In the genomic region with DNA sequence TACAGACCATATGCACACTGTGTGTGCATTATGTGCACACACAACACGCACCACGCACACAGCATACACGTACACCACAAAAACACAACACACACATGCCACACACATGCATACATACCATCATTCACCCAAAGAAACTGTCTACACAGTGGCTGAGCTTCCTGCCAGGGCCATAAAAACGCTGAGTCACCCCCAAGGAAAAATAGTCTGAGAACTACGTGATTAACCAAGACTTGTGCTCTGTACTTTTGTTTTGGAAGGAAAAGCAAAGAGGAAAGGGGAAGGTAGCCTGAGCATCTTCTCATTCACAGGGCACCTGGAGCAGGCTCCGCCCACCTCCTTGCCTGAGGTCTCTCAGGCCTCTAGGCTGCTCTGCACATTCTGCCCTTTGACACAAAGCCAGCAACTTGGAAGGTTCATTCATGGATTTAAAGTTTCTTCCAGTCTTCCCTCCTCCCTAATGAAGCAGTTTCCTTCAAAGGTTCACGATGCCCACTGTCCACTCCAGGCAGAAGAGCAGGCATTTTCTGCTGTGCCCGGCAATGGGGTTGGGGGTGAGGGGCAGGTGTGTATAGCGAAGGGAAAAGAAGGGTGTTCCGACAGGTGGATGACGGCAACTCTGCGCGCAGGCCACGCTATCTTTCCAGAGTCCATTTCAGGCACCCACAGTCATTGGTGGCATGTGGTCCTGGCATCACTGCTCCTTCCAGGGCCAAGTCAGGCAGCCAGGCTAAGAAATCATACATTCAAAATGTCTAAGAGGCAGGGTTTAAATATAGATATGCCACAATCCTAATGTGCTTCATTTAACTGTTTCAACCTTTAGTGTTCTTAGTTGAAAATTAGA, we compare ENCODE assay signal across 8 mouse cellular contexts.
DNase-seq lines count a peak whose midpoint lies in the region; ATAC-seq lines count a peak whose summit lies in the region.
"Had no signal": no experiment of that assay in that cellular context is flagged by ENCODE, and none has a peak within 500 bp of the region (broad histone marks: within the 10 kb centered on the region; RNA-seq: fewer than 3 reads in every experiment).

No protein-coding gene starts in this region.

- peaks cover 21% of the 10 kb centered on the region for H3K4me1 ChIP-seq in kidney, embryonic 16.5 days (ENCODE audit: insufficient read depth, low read length)
- H3K4me1 ChIP-seq in brown adipose tissue, adult 24 weeks (ENCODE audit: control insufficient read depth, insufficient read depth, insufficient read length, low read length) = peaks cover 31% of the 10 kb centered on the region

- no peak overlapping the region for H3K4me2 ChIP-seq in kidney, embryonic 16.5 days (replicated peaks; ENCODE audit: low read depth, low read length)
- H3K4me2 ChIP-seq: lung, embryonic 15.5 days had no signal

- no peak overlapping the region for H3K4me3 ChIP-seq in kidney, embryonic 16.5 days (ENCODE audit: low read length)
- H3K4me3 ChIP-seq in brown adipose tissue, adult 24 weeks (ENCODE audit: insufficient read depth, low read depth, low read length) = no peak overlapping the region
- H3K4me3 ChIP-seq: lung, embryonic 15.5 days had no signal

- peak; percentile 16 for DNase-seq in kidney, adult 18-20 months
- peak; percentile 12 for DNase-seq in MEL-GATA-1-ER (ENCODE audit: extremely low read depth, low read depth)
- peak; percentile 32 for DNase-seq in lung, postnatal 10 days
- DNase-seq in ovary, postnatal 10 days (ENCODE audit: low spot score) = no peak
- no peak for DNase-seq in liver

- no peaks in the 10 kb centered on the region for H3K27me3 ChIP-seq in kidney, embryonic 16.5 days (ENCODE audit: insufficient read depth, low read length)

- no peaks in the 10 kb centered on the region for H3K36me3 ChIP-seq in kidney, embryonic 16.5 days (ENCODE audit: insufficient read depth, low read length)
- H3K36me3 ChIP-seq: lung, embryonic 15.5 days had no signal

- no peak overlapping the region for H3K9ac ChIP-seq in kidney, embryonic 16.5 days (replicated peaks; ENCODE audit: low read length)
- H3K9ac ChIP-seq: lung, embryonic 15.5 days had no signal

- no peak overlapping the region for H3K27ac ChIP-seq in kidney, embryonic 16.5 days (ENCODE audit: low read length)
- H3K27ac ChIP-seq in brown adipose tissue, adult 24 weeks (replicated peaks; ENCODE audit: low read depth, low read length) = peak overlapping the region; percentile 35
- H3K27ac ChIP-seq: lung, embryonic 15.5 days had no signal

- 86% methylated on average over 14 of the region's 14 CpGs for WGBS in kidney, embryonic 16.5 days

- ATAC-seq in kidney, embryonic 16.5 days (ENCODE audit: low FRiP score, low TSS enrichment) = no peak

- no peaks in the 10 kb centered on the region for H3K9me3 ChIP-seq in kidney, embryonic 16.5 days (ENCODE audit: low read length)
- H3K9me3 ChIP-seq: lung, embryonic 15.5 days had no signal

Comparison
In these comparisons a context has a peak if more than half of its experiments do, and no peak if none do; other contexts are left out.
1. DNase-seq: peak in kidney, adult 18-20 months (single experiment), MEL-GATA-1-ER (single experiment) and lung, postnatal 10 days (single experiment); none in ovary, postnatal 10 days (single experiment) and liver (single experiment).